Mouse (Mus musculus) C2C12 (cell line): ENCODE data around the gene Mrps33. TPM values are rescaled to one million over a fixed set of nuclear protein-coding genes. Genes with fewer than 3 reads are reported as not detected.

Experiments
- H3K27me3 ChIP-seq: one replicate; pipeline ENCODE4 v1.6.1; 2011; ENCODE audit not compliant: control insufficient read depth, insufficient read depth, insufficient read length
- H3K36me3 ChIP-seq: one replicate; pipeline ENCODE4 v1.6.1; 2011; ENCODE audit not compliant: control insufficient read depth, insufficient read depth
- H3K4me3 ChIP-seq: one replicate; pipeline ENCODE4 v1.5.1; 2011; ENCODE audit warnings: mild to moderate bottlenecking, control low read depth; ENCODE audit not compliant: poor library complexity, insufficient read depth, severe bottlenecking
- H3K79me2 ChIP-seq: one replicate; pipeline ENCODE4 v1.6.1; 2011; ENCODE audit not compliant: control insufficient read depth, insufficient read depth
- H3K79me3 ChIP-seq: one replicate; pipeline ENCODE4 v1.6.1; 2011; ENCODE audit warnings: low read depth, control low read depth
- H3ac ChIP-seq: one replicate; pipeline ENCODE3; 2011; ENCODE audit warnings: low read depth; ENCODE audit not compliant: control insufficient read depth, insufficient read length
- CEBPB ChIP-seq: IDR thresholded peaks from one replicate; pipeline ENCODE4 v1.6.1; 2011; ENCODE audit warnings: low read depth, mild to moderate bottlenecking, control low read depth, moderate library complexity
- CTCF ChIP-seq: IDR thresholded peaks from one replicate; pipeline ENCODE4 v1.5.1; 2011; ENCODE audit not compliant: control insufficient read depth, insufficient read depth, insufficient read length
- FOSL1 ChIP-seq: IDR thresholded peaks from one replicate; pipeline ENCODE4 v1.8.0; 2011; ENCODE audit warnings: mild to moderate bottlenecking, low read length; ENCODE audit not compliant: poor library complexity, insufficient read depth, severe bottlenecking
- MAX ChIP-seq: IDR thresholded peaks from one replicate; pipeline ENCODE4 v1.6.1; 2011; ENCODE audit warnings: mild to moderate bottlenecking, control low read depth
- MYOD1 ChIP-seq: IDR thresholded peaks from one replicate; pipeline ENCODE4 v1.6.1; 2011; ENCODE audit warnings: low read depth; ENCODE audit not compliant: control insufficient read depth, insufficient read length
- MYOG ChIP-seq: IDR thresholded peaks from one replicate; pipeline ENCODE4 v1.6.1; 2011; ENCODE audit not compliant: control insufficient read depth, insufficient read length; ENCODE audit errors: extremely low read depth
- USF1 ChIP-seq: IDR thresholded peaks from one replicate; pipeline ENCODE4 v1.6.1; 2011; ENCODE audit warnings: low read depth, mild to moderate bottlenecking, control low read depth, moderate library complexity
- polyA plus RNA-seq: library from polyadenylated mRNA; unstranded; fragments of >200 nt; fragmentation: generic; extraction: Trizol; gene quantifications from one replicate; pipeline ENCODE4 v1.2.1, GENCODE M21; 2012; ENCODE audit warnings: missing spikeins

Mrps33 gene
- polyA plus RNA-seq, 1 experiment: 133 TPM

GRCm38 (mm10) chr6:39785944-39786343 is 24.8 kb downstream of the Mrps33 start:
- no peak overlapping the region for H3K4me3 ChIP-seq
- TF ChIP-seq USF1 (no peak), FOSL1 (no peak), MYOG (no peak), CTCF (no peak), CEBPB (no peak), MYOD1 (no peak), MAX (no peak)
- no peaks in the 10 kb centered on the region for H3K79me3 ChIP-seq
- no peaks in the 10 kb centered on the region for H3K36me3 ChIP-seq
- H3K27me3 ChIP-seq: peaks cover 14% of the 10 kb centered on the region
- no peak overlapping the region for H3ac ChIP-seq
- H3K79me2 ChIP-seq: no peaks in the 10 kb centered on the region

DNA sequence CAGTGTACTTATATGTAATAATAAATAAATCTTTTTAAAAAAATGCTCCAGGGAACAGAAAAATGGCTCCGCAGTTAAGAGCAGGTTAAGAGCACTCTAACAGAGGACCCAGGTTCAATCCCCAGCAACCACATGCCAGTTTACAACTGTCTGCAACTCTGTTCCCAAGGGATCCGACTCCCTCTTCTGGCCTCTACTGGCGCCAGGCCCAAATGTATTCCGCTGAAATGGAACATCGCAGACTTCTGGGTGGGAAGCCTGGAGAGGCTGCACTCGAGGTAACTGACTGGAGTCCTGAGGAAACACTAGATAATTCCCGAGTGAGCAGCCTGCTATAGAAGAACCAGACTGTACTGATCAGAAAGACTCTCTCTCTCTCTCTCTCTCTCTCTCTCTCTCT is 27.3 kb downstream of the Mrps33 start:
- Histone ChIP-seq H3K27me3 (peaks cover 14% of the 10 kb centered on the region), H3K79me2 (no peaks in the 10 kb centered on the region), H3K79me3 (no peaks in the 10 kb centered on the region), H3K4me3 (no peak overlapping the region), H3K36me3 (no peaks in the 10 kb centered on the region), H3ac (no peak overlapping the region)
- no peak for TF ChIP-seq MYOD1
- TF ChIP-seq CEBPB: no peak
- TF ChIP-seq FOSL1: no peak
- no peak for TF ChIP-seq USF1
- TF ChIP-seq MAX: no peak
- TF ChIP-seq MYOG: no peak
- TF ChIP-seq CTCF: no peak

GRCm38 (mm10) chr6:39782618-39783017 is 28.2 kb downstream of the Mrps33 start:
- Histone ChIP-seq H3K4me3 (no peak overlapping the region), H3K79me2 (no peaks in the 10 kb centered on the region), H3K36me3 (no peaks in the 10 kb centered on the region), H3K27me3 (peaks cover 10% of the 10 kb centered on the region), H3K79me3 (no peaks in the 10 kb centered on the region), H3ac (no peak overlapping the region)
- no peak for TF ChIP-seq MYOG
- TF ChIP-seq MYOD1: no peak
- TF ChIP-seq MAX: no peak
- no peak for TF ChIP-seq CTCF
- no peak for TF ChIP-seq CEBPB
- no peak for TF ChIP-seq FOSL1
- TF ChIP-seq USF1: no peak

- peaks cover 9% of the 10 kb centered on the region for H3K27me3 ChIP-seq
- H3K79me3 ChIP-seq: no peaks in the 10 kb centered on the region
- H3K36me3 ChIP-seq: no peaks in the 10 kb centered on the region
- H3K79me2 ChIP-seq: no peaks in the 10 kb centered on the region
- no peak overlapping the region for H3K4me3 ChIP-seq
- TF ChIP-seq CEBPB (no peak), FOSL1 (no peak), MAX (no peak), MYOG (no peak), CTCF (no peak), USF1 (no peak), MYOD1 (no peak)
- H3ac ChIP-seq: no peak overlapping the region
Measured at GRCm38 (mm10) chr6:39781766-39782530, 28.8 kb downstream of the Mrps33 start.

DNA sequence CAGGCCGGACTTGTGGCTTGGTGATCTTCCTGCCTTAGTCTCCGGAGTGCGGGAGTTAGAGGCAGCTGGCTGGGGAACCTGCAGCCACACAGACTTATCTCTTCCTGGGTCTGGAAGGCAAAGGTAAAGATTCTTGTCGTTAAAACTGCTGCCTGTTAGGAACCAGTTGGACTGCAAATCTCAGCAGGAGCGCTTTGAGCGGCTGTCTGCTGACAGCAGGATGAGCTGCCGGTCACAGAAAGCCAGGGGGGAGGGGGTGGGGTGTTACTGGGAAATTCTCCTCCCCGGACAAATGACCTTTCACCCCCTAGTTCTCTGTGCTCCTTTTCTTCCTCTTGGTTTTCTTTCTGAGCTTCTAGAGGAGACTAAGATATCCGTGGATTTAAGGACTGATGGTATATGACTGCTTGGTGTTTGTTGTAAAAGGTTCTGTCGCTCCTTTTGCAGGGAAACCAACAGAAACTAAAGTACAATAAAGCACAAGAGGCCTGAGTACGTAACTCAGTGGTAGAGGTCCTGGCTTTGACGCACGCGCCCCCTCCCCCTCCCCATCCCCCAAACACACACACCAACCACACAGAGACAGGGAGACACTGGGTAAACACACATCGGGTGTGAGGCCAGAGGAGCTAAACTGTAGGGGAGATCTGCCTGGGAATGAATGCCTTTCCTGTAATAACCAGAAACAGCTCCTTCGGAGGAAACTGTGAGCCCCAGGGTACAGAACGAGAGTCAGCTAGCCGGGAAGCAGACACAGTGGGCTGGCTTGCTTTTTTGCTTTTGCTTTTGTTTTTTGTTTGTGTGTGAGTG is 29.7 kb downstream of the Mrps33 start:
- Histone ChIP-seq H3K79me3 (no peaks in the 10 kb centered on the region), H3K4me3 (no peak overlapping the region)
- TF ChIP-seq FOSL1 (no peak), MYOG (no peak), CEBPB (no peak)

DNA sequence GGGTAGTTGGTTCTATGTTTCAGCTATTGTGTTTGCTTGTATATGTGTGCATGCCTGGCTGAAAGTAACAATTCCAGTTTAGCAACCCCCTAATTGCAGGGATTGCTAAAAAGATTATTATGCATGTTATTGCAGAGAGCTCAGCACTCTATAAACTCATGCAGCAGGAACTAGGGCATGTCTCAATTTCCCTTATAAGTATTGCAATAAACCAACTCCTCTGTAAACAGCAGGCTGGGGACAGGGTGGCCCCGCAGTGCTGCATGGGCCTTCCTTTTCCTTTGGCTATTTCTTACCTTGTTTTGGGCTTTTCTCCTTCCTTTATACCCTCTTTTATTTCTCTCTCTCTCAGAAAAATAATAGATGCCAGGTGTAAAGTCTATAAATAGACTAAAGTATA is 32.3 kb downstream of the Mrps33 start:
- H3K4me3 ChIP-seq: no peak overlapping the region
- H3K36me3 ChIP-seq: no peaks in the 10 kb centered on the region
- H3K79me3 ChIP-seq: no peaks in the 10 kb centered on the region
- TF ChIP-seq USF1 (no peak), CTCF (no peak), MYOD1 (no peak), MAX (no peak), CEBPB (no peak), MYOG (no peak), FOSL1 (no peak)
- H3K79me2 ChIP-seq: no peaks in the 10 kb centered on the region
- peaks cover 7% of the 10 kb centered on the region for H3K27me3 ChIP-seq
- no peak overlapping the region for H3ac ChIP-seq

More for the DNA sequence above, 29.7 kb downstream of the Mrps33 start:
- Histone ChIP-seq H3K27me3 (peaks cover 12% of the 10 kb centered on the region), H3K36me3 (no peaks in the 10 kb centered on the region), H3ac (no peak overlapping the region), H3K79me2 (no peaks in the 10 kb centered on the region)
